Mouse (Mus musculus) layer of hippocampus, adult 8-10 months (tissue): Measurements from ENCODE around the gene Ctdspl. TPM values are rescaled to one million over a fixed set of nuclear protein-coding genes. Genes with fewer than 3 reads are reported as not detected.
A peak's percentile ranks its signal among the peaks of the same experiment; 100 is the strongest.

Experiments used
- DNase-seq, 2 experiments: peaks; one replicate each; pipeline ENCODE4 v3.0.0; 2022; ENCODE audit warnings: low spot score in 2 of 2
- total RNA-seq, 4 experiments: library from RNA; stranded (reverse); gene quantifications; 2 replicates each; pipeline ENCODE4 v1.2.4; 2022

The Ctdspl gene
- total RNA-seq, 4 experiments from 2014 or later: 24.7 to 30.4 (median 28.1) TPM

DNA sequence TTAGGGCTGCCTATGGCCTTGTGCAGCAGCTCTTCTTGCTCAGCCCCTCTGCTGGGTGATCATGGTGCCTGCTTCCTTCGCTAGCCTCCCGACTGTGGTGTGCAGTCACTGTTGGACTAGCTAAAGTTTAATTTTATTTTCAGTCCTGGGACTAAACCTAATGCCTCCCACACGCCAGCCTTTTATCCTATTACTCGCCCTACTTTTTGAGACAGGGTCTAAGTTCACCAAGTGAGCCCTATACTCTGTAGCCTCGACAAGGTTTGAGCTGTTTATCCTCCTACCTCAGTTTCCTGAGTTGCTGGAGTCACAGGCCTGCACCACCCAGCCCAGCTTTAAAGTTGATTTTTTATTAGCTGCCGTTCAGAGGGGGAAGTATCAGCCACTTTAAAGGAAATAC is 99.0 kb downstream of the Ctdspl start:
- no peak for DNase-seq

DNA sequence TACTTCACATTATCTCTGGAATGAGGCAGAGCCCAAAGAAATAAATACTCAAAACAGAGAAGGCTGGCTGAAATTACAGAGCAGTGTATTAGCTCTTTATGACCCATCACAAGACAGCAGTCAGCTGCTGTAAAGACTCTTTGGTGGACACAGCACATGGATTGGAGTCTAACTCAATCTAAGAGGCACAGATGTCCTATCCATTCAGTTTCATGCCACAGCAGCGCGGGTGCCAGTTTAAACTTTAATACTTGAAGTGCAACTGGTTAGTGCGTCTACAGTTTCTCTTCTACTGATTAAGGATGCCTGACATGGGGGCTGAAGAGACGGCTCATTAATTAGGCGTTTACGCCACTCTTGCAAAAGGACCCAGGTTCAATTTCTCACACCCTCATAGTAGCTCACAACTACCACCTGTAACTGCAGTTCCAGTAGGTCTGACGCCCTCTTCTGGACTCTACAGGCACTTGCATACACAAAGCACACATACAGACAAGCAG is 99.6 kb downstream of the Ctdspl start:
- no peak for DNase-seq

DNA sequence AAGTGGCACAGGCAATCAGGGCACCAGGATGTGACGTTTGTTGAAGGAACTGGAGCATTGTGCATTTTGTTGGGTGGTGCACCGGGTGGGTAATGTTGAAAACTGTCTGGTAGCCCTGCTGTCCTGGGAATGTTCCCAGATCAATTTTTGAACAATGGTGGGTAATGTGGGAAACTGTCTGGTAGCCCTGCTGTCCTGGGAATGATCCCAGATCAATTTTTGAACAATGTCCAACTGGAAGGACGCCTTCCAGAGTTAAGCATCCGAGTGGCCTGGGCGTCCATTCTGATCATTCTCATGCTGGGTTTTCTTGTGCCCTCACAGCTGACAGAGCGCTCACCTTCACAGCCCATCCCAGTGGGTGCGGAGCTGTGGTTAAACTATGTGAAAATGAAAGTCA is 101.1 kb downstream of the Ctdspl start:
- no peak for DNase-seq

DNA sequence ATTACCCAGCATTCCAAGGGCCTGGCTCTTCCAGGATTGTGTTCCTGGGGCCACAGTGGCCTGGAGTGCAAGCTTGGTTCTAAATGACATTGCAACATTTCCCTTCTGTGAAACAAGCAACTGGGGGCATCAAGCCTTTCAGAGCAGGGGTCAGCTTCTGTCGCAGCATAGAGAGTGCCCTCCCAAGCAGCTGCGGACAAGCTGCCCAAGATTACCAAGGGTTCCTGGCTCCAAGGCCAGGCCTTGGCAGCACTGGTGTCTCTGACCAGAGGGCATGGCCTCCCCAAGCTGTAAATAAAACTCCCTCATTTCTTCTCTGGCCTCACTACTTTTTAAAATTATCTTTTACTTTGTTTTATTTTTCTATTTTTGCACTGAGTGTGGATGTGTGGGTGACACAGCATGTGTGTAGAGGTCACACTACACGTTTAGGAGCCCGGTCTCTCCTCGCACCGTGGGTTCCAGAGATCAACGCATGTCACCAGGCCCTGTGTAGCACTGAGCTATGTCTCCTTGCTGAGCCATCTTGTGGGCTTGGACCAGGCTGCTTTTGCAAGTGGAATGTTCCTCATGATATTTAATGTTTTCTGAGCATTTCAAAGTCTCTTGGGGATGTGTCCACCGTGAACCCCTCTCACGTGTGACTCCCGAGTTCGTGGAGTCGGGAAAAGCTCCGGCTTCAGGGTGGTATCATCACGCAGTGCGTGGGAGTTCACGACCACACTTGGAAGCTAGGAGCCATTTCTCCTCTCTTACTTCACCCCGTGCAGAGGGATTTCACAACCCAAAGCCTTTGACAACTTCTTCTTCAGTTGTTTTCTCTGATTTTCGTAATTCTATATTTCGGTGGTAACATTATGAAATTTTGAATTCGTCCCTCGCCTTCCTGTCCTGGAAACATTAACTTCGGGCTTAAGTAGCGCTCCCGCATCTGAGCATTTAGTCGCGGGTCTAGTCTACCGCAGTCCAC is 102.3 kb downstream of the Ctdspl start:
- DNase-seq: no peak

DNA sequence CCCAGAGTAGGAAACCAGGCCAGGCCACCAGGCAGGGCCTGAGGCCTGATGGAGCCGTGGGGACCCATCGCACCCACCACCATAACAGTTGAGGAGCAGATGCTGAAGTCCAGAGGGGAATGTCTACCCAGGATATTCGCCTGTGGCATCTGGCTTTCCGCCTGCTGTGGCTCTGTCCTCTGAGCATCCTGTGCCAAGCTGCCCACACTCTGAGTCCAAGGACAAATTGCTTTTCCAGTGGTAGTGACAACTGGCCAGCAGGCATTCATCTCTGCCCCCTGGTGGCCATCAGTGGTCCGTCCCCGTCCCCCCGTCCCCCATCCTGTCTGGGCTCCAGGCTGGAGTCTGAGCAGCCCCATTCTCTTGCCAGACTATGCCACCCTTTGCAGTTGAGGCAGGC is 103.3 kb downstream of the Ctdspl start:
- DNase-seq: peak; percentile 48 to 66

DNA sequence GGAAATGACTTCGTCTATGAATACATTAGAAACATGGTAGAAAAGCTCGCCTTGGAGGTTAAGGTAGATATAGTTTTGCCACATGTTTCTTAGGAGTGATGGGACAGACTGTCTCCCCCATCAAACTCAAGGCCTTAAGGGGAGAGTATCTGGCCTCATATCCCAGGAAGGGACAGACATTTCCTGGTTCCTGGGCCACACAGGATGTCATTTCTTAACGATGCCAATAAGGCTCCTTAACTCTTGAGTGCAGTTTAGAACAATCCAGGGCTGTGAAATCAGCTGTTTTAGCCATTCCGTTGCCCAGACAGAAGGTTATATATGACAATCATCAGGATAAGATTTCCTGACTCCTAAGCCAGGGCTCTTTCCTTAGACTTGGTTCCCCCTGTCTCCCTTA is 104.8 kb downstream of the Ctdspl start:
- DNase-seq: no peak

DNA sequence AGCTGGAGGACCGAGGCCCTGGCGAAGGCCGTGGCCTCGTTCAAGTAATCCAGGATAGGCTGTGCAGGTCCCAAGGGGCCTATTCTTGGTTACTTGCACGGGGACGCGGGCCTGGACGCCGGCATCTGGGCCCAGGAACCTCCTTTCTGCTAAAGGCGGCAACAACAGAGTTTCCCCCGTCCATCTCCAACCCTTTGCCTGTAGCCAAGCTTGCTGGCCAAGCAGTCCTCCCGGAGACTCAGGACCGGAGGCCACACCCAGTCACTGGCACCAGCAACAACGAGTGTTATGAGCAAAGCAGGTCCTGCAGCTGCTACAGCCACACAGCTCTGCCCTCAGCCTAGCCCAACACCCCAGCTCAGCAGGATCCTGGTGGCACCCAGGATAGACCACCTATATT is 105.5 kb downstream of the Ctdspl start:
- DNase-seq: no peak

DNA sequence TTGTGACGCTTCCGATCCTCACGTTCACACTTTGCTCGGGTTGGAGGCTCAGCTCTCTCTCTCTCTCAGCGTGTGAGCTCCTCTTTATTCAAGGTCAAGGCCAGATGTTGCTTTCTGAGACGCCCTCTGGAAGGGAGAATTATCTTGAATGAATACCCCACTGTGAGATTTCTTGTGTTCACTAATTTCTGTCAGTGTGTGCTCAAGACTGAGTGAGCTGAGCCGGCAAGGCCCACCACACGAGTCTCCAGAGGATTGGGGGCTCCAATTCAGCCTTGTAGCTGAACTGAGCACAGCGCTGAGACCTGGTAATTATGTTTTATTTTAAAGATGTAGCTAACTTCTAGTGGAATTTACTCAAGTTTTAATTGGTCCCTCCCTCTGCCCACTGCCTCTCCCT is 106.3 kb downstream of the Ctdspl start:
- no peak for DNase-seq

DNA sequence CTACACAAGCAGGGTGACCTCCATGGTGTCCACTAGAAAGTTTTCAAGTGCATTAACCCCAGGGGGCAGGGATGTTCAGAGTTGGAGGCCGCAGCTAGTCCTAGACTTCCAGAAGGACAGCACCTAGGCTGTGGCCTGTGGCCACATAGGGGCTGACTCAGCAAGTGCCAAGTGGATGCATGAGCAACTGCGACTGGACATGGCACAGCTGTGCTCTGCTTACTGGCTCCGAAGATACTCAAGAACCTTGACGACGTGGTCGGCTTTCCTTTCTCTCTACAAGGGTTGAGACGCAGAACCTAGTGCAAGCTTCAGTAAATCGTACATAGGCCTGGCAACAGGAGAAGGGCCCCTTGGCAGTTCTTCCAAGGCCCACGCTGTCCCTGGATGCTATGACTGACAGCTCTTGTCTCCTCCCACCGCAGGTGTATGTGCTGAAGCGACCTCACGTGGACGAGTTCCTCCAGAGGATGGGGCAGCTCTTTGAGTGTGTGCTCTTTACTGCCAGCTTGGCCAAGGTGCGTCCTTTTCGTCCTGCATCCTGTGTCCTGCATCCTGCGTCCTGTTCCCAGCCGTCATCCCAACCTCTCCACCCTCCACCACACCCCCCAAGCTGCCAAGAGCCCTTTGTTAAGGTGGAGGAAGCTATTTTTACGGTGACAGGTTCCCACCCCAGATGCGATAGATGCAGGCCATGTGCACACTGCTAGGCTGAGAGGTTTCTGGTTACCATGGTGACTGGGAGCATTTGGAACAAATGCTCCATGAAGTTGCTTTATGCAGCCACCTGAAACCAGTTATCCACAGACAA is 107.1 kb downstream of the Ctdspl start:
- DNase-seq: peak; percentile 46 to 56

DNA sequence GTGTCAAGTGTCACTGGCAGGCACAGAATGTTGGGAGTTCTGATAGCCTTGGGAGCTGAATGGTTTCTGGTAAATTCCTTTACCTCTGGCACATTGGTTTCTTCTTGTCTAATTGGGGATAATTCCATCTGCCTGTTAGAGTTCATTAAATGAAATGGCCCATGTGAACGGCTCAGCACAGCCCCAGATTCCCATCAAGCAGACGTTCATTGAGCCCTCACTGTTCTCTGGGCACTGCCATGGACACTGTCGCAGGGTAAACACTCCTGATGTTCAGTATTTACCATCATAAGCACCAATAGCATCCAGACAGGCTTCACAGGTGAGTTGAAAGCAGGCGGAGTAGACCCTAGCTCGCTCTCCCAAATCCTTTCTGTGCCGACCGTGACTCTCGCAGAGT is 107.8 kb downstream of the Ctdspl start:
- DNase-seq: no peak

DNA sequence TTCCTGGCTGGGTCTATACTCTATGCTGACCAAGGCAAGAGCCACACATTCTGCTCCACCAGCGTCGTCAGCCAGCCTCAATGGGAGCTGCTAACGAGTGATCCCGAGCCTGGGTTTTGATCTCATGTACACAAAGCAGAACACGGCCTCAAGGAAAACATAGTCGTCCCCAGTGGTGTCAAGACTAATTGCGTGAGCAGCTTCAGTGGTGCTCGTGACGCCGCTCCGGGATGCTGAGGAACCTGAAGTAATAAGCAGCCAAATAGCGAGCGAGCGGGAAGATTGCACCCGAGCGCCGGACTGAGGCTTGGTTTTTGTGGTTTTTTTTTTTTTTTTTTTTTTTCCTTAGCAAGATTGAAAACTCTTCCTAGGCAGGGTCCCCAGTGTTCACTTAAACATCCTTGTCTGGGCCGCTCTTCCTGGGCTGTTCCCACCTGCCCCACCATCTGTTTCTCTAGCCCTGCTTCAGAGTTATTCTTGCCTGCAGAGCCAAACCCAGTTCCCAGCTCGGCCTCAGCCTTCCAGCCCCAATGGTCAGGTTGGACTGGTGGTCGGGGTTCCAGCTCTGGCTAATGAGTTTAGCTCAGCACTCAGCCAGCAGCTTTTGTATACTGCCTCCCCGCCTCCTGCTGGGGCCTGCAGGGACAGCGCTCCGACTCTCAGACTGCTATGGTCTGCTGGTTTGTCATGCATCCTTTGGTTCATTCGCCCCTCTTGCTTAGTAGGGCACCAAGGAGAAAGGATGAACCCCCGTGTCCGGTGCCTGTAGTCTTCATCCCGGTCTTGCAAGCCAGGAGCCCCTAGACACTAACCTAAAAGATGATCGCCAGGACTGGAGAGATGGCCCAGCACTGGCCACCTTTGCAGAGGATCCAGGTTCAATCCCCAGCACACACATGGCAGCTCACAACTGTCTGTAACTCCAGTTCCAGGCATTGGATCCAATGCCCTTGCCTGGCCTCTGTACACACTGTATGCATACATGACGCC is 108.7 kb downstream of the Ctdspl start:
- no peak for DNase-seq

DNA sequence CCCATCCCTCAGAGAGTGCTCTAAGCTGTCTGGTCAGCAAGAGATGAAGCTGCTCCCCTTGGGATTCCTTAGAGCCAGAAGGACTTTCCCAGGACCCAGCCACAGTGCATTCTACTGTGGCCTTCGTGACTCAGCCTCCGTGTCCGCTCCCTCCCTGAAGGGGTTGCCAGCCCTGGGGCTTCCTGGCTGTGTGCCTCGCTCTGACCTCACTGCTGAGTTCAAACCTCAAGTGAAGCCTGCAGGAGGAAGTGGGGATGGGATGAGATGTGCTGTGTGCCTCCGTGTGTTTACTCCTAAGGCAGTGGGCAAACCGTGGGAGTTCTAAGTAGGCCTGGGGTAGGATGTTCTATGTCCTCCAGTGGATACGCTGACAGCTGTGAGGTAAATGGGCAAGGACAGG is 109.6 kb downstream of the Ctdspl start:
- DNase-seq: no peak

DNA sequence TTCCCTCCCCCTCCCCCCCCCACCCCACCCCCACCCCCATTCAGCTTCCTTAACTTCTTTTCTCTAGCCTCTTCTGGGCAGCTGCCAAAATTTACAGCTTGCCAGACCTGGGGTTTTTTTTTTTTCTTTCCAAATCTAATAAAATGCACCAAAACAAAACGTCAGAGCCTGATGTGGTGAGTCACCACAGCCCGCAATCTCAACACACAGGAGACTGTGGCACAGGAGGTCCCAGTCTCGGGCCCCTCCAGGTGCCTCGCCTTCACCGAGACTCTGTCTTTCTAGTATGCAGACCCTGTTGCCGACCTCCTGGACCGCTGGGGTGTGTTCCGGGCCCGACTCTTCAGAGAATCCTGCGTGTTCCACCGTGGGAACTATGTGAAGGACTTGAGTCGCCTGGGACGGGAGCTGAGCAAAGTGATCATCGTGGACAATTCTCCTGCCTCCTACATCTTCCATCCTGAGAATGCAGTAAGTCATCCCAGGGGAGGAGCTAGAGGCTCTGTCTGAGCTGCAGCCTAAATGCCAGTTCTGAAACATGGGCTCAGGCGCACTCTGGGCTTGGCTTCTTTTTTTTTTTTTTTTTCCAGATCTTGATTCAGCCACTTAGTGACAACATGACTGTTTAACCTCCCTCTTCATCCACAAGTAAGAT is 111.0 kb downstream of the Ctdspl start:
- peak in 1 of 2 experiments; percentile 34 for DNase-seq

DNA sequence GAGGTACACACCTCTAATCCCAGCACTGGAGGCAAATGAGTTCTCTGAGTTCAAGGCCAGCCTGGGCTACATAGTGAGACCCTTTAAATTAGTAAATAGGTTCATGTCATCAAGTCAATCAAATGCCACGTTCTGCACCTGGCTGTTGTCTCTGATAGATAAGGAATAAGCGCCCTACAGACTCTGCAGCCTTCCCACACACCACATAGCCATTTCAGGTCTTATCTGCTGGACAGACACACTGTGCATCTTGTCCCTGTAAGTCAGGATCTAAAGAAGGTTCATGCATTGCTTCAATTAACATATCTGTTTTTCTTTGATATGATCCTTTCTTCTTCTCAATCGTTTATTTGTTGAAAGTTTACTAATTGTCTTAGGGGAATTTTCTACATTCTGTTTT is 112.3 kb downstream of the Ctdspl start:
- no peak for DNase-seq

DNA sequence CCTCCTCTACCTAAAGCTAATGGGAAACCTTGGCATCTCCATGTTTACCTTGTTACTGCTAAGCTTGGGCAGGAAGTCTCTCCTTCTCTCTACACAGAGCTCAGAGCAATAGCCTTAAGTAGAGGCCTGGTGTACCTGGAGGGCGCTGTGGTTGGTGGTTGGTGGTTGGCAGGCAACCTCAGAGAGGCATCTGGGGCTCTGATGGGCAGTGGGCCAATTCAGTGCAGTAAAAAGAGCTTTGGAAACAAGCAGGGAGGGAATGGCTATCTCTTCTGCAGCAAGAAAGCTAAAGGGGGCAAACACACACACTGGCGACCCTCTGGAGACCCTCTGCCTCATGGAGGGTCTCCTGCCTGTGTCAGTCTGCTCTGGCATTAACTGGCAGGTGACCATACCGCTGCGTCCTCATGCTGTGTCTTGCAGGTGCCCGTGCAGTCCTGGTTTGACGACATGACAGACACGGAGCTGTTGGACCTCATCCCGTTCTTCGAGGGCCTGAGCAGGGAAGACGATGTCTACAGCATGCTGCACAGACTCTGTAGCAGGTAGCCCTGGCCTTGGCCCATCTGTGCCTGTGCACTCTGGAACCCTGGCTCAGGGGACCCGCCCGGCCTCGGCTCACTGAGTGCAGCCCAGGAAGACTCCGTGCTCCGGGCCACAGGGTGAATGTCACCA is 114.0 kb downstream of the Ctdspl start:
- no peak for DNase-seq

DNA sequence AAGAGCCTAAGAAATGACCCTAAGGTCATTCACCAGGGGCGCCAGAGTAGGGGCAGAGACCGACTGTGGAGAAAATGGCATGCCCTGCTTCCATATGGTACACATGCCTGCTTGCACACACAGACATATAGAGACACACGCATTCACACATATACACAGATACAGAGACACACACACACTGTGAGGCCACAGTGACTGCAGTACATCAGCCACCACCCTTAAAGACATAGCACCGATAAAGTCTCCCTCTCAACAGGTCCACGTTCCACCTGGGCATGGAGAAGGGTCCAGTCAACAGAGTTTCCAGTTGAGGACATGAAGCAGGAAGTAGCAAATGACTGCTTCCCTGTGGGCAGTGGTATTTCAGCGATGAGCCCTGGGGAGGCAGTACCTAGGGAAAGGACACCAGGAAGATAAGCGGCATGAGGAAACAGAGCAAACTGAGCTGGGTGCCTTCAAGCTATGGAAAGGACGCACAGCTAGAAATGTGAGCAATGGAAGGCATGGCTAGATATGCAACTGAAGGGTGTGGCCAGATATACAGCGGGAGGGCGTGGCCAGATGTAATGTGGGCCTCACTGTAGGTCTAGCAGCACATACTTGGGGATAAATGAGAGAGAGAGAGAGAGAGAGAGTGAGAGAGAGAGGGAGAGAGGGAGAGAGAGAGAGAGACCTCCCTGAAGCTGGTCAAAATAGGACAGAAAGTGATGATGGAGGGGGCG is 122.1 kb downstream of the Ctdspl start:
- no peak for DNase-seq

DNA sequence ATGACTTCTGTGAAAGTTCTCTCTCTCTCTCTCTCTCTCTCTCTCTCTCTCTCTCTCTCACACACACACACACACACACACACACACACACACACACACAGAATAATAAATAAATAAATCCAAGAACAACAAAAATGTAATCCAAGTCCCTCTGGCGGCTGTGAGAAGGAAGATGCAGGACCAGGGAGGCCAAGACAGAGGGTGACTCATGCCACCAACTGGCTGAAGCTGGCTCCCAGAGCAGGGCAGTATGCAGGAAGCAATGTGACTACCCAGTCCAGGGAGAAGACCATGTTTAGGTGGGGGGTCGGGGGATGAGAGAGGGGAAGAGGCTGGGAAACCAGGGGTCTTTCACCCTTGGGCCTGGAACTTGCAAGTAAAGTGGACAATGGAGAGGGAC is 124.9 kb downstream of the Ctdspl start:
- DNase-seq: no peak

DNA sequence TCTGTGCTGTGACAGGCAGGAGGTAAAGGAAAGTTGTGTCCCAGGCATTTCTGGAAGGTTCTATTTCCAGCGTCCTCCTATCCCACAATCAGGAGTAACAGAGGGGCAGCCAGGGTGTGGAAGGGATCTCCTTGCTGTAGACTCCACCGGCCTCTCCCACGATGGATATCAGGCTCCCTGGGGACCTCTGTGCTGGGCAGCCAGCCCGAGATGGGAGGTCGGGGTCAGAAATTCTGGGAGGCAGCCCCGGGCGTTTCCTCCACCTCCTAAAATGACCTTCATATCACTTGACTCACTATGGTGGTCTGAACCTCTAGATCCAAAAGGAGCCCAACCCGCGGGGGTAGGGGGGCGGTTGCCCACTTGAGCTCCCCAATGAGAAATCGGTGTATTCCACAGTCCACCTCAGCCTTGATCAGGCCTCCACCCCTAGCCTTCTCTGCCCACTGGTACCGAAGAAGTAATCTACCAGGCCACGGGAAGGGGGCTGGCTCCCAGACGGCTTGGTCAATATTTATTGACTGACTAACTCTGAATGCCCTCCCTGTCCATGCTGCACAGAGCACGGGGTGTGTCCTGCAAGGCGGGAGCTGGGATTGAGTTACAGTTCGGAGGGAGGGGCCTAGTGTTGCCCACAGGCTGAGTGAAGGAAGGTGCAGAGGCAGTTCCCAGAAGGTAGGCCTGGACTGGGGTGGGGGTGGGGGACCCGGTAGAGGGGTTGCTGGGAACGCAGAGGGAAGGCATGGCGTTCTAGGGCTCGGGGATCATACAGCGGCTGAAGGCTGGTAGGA is 126.1 kb downstream of the Ctdspl start, which contains the start of gene Vill:
Gene Vill (plus strand): TSS at position 625 of the 791 bp plus-strand sequence.
- no peak for DNase-seq
